Mouse (Mus musculus): ENCODE data around the gene Ppp1r16b.

The Ppp1r16b gene

GRCm38 (mm10) chr2:158767742-158768339, 102.6 kb downstream of the Ppp1r16b start, which contains the start of gene Fam83d:
Gene Fam83d, plus strand, starts transcription at chr2:158768093.
- DNase-seq (ENCODE audit: low spot score in 2 of 2) = peak; percentile 93 to 94

GRCm38 (mm10) chr2:158768350-158768749, 103.2 kb downstream of the Ppp1r16b start:
- no peak for DNase-seq (ENCODE audit: low spot score in 2 of 2)

GRCm38 (mm10) chr2:158768771-158769170, 103.6 kb downstream of the Ppp1r16b start:
- no peak for DNase-seq (ENCODE audit: low spot score in 2 of 2)

GRCm38 (mm10) chr2:158770126-158770757, 105.0 kb downstream of the Ppp1r16b start:
- DNase-seq (ENCODE audit: low spot score in 2 of 2) = no peak

- no peak for DNase-seq (ENCODE audit: low spot score in 2 of 2)
Observed at GRCm38 (mm10) chr2:158771066-158771763, 106.0 kb downstream of the Ppp1r16b start.

GRCm38 (mm10) chr2:158772808-158773207, 107.6 kb downstream of the Ppp1r16b start:
- no peak for DNase-seq (ENCODE audit: low spot score in 2 of 2)

- no peak for DNase-seq (ENCODE audit: low spot score in 2 of 2)
Observed at GRCm38 (mm10) chr2:158774886-158775285, 109.7 kb downstream of the Ppp1r16b start.

- no peak for DNase-seq (ENCODE audit: low spot score in 2 of 2)
Observed at GRCm38 (mm10) chr2:158776716-158777115, 111.5 kb downstream of the Ppp1r16b start.

GRCm38 (mm10) chr2:158777490-158777889, 112.3 kb downstream of the Ppp1r16b start:
- no peak for DNase-seq (ENCODE audit: low spot score in 2 of 2)

- DNase-seq (ENCODE audit: low spot score in 2 of 2) = no peak
Observed at GRCm38 (mm10) chr2:158778349-158778748, 113.2 kb downstream of the Ppp1r16b start.

- DNase-seq (ENCODE audit: low spot score in 2 of 2) = no peak
Observed at GRCm38 (mm10) chr2:158781126-158781525, 115.9 kb downstream of the Ppp1r16b start.

- no peak for DNase-seq (ENCODE audit: low spot score in 2 of 2)
Observed at GRCm38 (mm10) chr2:158786927-158787795, 122.0 kb downstream of the Ppp1r16b start.

GRCm38 (mm10) chr2:158794494-158795004, 129.4 kb downstream of the Ppp1r16b start, which contains the start of gene Dhx35:
Gene Dhx35, plus strand, starts transcription at chr2:158794807.
- DNase-seq (ENCODE audit: low spot score in 2 of 2) = peak; percentile 95 to 97

GRCm38 (mm10) chr2:158795043-158795442, 129.8 kb downstream of the Ppp1r16b start:
- DNase-seq (ENCODE audit: low spot score in 2 of 2) = no peak

GRCm38 (mm10) chr2:158795875-158796274, 130.7 kb downstream of the Ppp1r16b start:
- DNase-seq (ENCODE audit: low spot score in 2 of 2) = no peak

- DNase-seq (ENCODE audit: low spot score in 2 of 2) = no peak
Observed at GRCm38 (mm10) chr2:158799328-158799727, 134.1 kb downstream of the Ppp1r16b start.

- no peak for DNase-seq (ENCODE audit: low spot score in 2 of 2)
Observed at GRCm38 (mm10) chr2:158800788-158801187, 135.6 kb downstream of the Ppp1r16b start.

GRCm38 (mm10) chr2:158803575-158803974, 138.4 kb downstream of the Ppp1r16b start:
- DNase-seq (ENCODE audit: low spot score in 2 of 2) = no peak

- DNase-seq (ENCODE audit: low spot score in 2 of 2) = no peak
Observed at GRCm38 (mm10) chr2:158815686-158816085, 150.5 kb downstream of the Ppp1r16b start.

Data from right cerebral cortex, postnatal 36 days (tissue).